ENCODE assay signal across 1 mouse cellular context in the genomic region with DNA sequence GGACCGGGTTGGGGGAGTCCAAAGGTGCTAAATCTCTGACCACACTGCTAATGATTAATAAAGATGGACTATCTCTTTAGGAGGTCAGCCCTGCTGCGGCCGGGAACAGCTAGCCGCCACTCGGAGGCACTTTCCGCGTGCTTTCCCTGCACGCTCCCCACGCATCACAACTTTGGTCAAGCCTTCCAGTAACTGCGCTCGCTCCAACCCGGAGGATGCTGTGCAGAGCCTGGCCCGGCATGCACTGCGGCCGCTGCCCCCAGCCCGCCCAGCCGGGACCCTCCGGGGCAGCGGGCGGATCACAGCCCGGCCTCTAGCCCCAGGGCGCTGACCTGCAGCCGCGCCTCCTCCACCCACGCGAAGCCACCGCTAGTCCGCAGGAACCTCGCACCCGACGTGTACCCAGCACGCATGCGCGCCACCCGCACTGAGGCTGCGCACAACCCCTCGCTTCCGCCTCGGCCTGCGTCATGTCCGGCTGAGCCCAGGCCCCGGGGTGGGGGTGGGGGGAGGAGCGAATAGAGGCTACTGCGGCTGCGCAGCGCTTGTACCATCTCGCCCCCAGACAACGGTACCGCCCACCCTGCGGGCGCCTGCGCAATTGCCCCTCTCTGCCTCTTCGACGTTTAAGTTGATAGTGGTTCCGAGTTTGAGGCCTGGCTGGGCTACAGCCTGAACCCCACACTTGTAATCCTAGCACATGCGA.
TF ChIP-seq lines count a peak whose summit lies in the region.

No protein-coding gene starts in this region.

TF ChIP-seq in CH12.LX, 34 proteins besides CTCF, POLR2A, EP300 and RAD21:
- TF ChIP-seq UBTF (IDR thresholded peaks at IDR 0.05; ENCODE audit: low read depth, low read length): peak; percentile 80; the same call in 1 of the 2 replicates
- peak; percentile 87 for TF ChIP-seq MAX (IDR thresholded peaks at IDR 0.05; ENCODE audit: low read length)
- TF ChIP-seq MEF2A (IDR thresholded peaks at IDR 0.05; ENCODE audit: borderline replicate concordance, low read depth, low read length): peak; percentile 71
- TF ChIP-seq HCFC1 (IDR thresholded peaks at IDR 0.05; ENCODE audit: low read depth, low read length): peak; percentile 92
- peak; percentile 97 for TF ChIP-seq NRF1 (IDR thresholded peaks at IDR 0.05; ENCODE audit: low read depth, low read length)
- peak; percentile 89 for TF ChIP-seq SIN3A (IDR thresholded peaks at IDR 0.05; ENCODE audit: low read length)
- TF ChIP-seq TCF12 (IDR thresholded peaks at IDR 0.05; ENCODE audit: low read depth, low read length): peak; percentile 82
- peak; percentile 95 for TF ChIP-seq ELF1 (IDR thresholded peaks at IDR 0.05; ENCODE audit: low read depth, low read length)
- no peak for TF ChIP-seq USF2 (conservative IDR thresholded peaks at IDR 0.05; ENCODE audit: low read depth, low read length)
- TF ChIP-seq MXI1 (IDR thresholded peaks at IDR 0.05; ENCODE audit: low read depth, low read length): peak; percentile 91
- no peak for TF ChIP-seq RCOR1 (conservative IDR thresholded peaks at IDR 0.05; ENCODE audit: low read depth, low read length)
- peak; percentile 77 for TF ChIP-seq CHD2 (IDR thresholded peaks at IDR 0.05; ENCODE audit: low read length)
- TF ChIP-seq E2F4 (IDR thresholded peaks at IDR 0.05; ENCODE audit: insufficient replicate concordance, low read depth, low read length): no peak
- TF ChIP-seq BHLHE40 (IDR thresholded peaks at IDR 0.05; ENCODE audit: low read depth, low read length): peak; percentile 27; the same call in 1 of the 2 replicates
- no peak for TF ChIP-seq ETS1 (conservative IDR thresholded peaks at IDR 0.05; ENCODE audit: low read depth, low read length)
- TF ChIP-seq JUN (IDR thresholded peaks at IDR 0.05; ENCODE audit: insufficient read depth, low read depth, low read length): no peak
- TF ChIP-seq KAT2A (IDR thresholded peaks at IDR 0.05; ENCODE audit: insufficient replicate concordance, low read length): peak; percentile 81; the same call in 1 of the 2 replicates
- peak; percentile 28; the same call in 1 of the 2 replicates for TF ChIP-seq TBP (conservative IDR thresholded peaks at IDR 0.05; ENCODE audit: low read depth, low read length)
- TF ChIP-seq ZMIZ1 (IDR thresholded peaks at IDR 0.05; ENCODE audit: low read depth, low read length): peak; percentile 83; the same call in 1 of the 2 replicates
- TF ChIP-seq MAZ (IDR thresholded peaks at IDR 0.05; ENCODE audit: low read depth, low read length): peak; percentile 97
- peak; percentile 40; the same call in 1 of the 2 replicates for TF ChIP-seq MYC (IDR thresholded peaks at IDR 0.05; ENCODE audit: low read depth, low read length)
- TF ChIP-seq JUND (conservative IDR thresholded peaks at IDR 0.05; ENCODE audit: low read depth, low read length): no peak
- no peak for TF ChIP-seq SMC3 (IDR thresholded peaks at IDR 0.05; ENCODE audit: low read depth, low read length)
- peak; percentile 74; the same call in 1 of the 2 replicates for TF ChIP-seq POLR2AphosphoS2 (IDR thresholded peaks at IDR 0.05; ENCODE audit: low read depth, low read length)
- TF ChIP-seq NELFE (IDR thresholded peaks at IDR 0.05; ENCODE audit: low read depth, low read length): peak; percentile 91
